Mouse (Mus musculus) midbrain, embryonic 12.5 days (tissue): ENCODE results near the gene 3110009E18Rik. TPM values are rescaled to one million over a fixed set of nuclear protein-coding genes. Genes with fewer than 3 reads are reported as not detected.
A peak's percentile ranks its signal among the peaks of the same experiment; 100 is the strongest.

Source experiments
- ATAC-seq: fragments of 200-750 bp; cut with Nextera tagmentation; 2 replicates; pipeline ENCODE4 v1.8.0; 2017; ENCODE audit warnings: low read depth, moderate TSS enrichment, moderate library complexity; ENCODE audit not compliant: low FRiP score
- H3K27ac ChIP-seq: fragments of 300-500 bp; sonication (generic); replicated peaks from 2 replicates; pipeline ENCODE4 v1.5.1; 2016; ENCODE audit warnings: mild to moderate bottlenecking
- H3K27me3 ChIP-seq: fragments of 300-500 bp; sonication (generic); 2 replicates; pipeline ENCODE4 v1.6.1; 2016; ENCODE audit warnings: mild to moderate bottlenecking
- H3K36me3 ChIP-seq: fragments of 300-500 bp; sonication (generic); 2 replicates; pipeline ENCODE4 v1.6.1; 2016
- H3K4me1 ChIP-seq: fragments of 300-500 bp; sonication (generic); 2 replicates; pipeline ENCODE4 v1.6.1; 2016
- H3K4me2 ChIP-seq: fragments of 300-500 bp; sonication (generic); replicated peaks from 2 replicates; pipeline ENCODE4 v1.6.1; 2016; ENCODE audit warnings: mild to moderate bottlenecking, moderate library complexity
- H3K4me3 ChIP-seq: fragments of 300-500 bp; sonication (generic); 2 replicates; pipeline ENCODE4 v1.5.1; 2016; ENCODE audit warnings: mild to moderate bottlenecking
- H3K9ac ChIP-seq: fragments of 300-500 bp; sonication (generic); replicated peaks from 2 replicates; pipeline ENCODE4 v1.6.1; 2016; ENCODE audit warnings: mild to moderate bottlenecking, moderate library complexity
- H3K9me3 ChIP-seq: fragments of 300-500 bp; sonication (generic); 2 replicates; pipeline ENCODE4 v1.6.1; 2016; ENCODE audit warnings: mild to moderate bottlenecking
- WGBS: fragments of 180-500 bp; shearing (Covaris S2); methylation state at CpG from one replicate; pipeline ENCODE4 v1.1.7; 2016; 5-methylcytosine and 5-hydroxymethylcytosine counted together
- polyA plus RNA-seq: library from polyadenylated mRNA; unstranded; fragments of >200 nt; fragmentation: Nextera tagmentation; extraction: Ambion mirVana; gene quantifications from 2 replicates; pipeline ENCODE4 v1.2.1, GENCODE M21; 2016

Gene 3110009E18Rik
- polyA plus RNA-seq, 1 experiment from 2014 or later, result 24.5 TPM

DNA sequence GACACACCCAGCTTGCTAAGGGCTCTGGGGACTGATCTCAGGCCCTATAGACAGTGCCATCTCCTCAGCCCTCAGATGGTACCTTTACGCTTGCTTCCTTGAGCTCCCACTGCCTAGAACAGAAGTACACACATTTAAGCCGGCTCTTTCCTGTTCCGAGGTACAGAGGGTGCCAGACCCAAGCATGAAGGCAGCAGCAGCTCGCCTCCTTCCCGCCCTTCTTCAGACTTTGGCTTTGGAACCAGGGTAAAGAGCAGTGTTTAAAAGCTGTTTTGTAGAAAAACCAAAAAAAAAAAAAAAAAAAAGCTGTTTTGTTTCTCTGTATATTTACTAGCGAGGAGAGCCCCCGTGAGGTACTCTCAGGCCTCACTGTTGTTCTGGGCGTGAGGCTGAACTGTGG lies 9.2 kb upstream of the 3110009E18Rik start:
- Histone ChIP-seq H3K27ac (no peak overlapping the region), H3K4me1 (no peaks in the 10 kb centered on the region; the same call in 1 of the 2 replicates), H3K9ac (no peak overlapping the region), H3K36me3 (peaks cover 52% of the 10 kb centered on the region), H3K27me3 (no peaks in the 10 kb centered on the region), H3K9me3 (no peaks in the 10 kb centered on the region), H3K4me2 (no peak overlapping the region), H3K4me3 (no peak overlapping the region)
- no peak for ATAC-seq
- WGBS, result 87% methylated on average over 8 of the region's 8 CpGs

DNA sequence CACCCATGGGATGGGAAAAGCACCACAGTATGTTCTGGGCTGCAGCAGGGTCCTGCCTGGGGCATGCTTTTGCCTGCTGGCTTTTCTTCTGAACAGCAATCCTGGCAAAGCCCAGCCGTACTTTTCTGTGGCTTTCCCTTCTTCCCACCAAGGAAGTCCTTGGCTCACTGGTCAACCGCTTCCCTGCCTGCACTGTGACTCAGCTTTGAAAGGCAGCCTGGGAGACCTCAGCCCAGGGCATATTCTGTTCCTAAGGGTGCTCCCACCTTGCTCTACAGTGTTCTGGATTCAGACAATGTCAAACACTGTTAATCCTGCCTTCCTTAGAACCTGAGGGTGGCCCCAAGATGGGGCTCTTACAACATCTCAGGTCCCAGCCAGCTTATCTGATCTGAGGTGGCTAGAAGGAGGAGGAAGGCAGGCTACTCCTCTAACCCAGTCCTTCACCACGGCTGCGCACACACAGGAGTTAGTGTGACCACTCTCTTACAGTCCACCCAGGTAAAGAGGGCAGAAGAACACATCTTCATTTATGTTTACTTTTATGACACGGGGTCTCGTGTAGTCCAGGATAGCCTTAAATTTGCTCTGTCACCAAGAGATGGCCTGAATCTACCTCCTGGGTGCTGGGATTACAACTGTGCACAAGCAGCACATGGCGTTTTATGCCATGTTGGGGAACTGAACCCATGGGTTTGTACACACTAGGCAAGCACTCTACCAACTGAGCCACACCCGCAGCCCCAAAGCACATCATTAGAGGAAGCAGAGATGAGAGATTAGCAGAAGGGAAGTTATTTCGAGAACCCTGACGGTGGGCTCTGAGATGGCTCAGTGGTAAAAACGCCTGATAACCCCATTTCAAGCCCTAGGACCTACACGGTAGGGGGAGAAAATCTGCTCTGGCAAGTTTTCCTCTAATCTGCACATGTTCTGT lies 8.5 kb upstream of the 3110009E18Rik start:
- Histone ChIP-seq H3K27ac (no peak overlapping the region), H3K36me3 (peaks cover 52% of the 10 kb centered on the region), H3K4me2 (no peak overlapping the region), H3K27me3 (no peaks in the 10 kb centered on the region), H3K9ac (no peak overlapping the region), H3K4me1 (peaks cover 2% of the 10 kb centered on the region; the same call in 1 of the 2 replicates), H3K9me3 (no peaks in the 10 kb centered on the region), H3K4me3 (no peak overlapping the region)
- 93% methylated on average over 12 of the region's 12 CpGs for WGBS
- ATAC-seq, result no peak

DNA sequence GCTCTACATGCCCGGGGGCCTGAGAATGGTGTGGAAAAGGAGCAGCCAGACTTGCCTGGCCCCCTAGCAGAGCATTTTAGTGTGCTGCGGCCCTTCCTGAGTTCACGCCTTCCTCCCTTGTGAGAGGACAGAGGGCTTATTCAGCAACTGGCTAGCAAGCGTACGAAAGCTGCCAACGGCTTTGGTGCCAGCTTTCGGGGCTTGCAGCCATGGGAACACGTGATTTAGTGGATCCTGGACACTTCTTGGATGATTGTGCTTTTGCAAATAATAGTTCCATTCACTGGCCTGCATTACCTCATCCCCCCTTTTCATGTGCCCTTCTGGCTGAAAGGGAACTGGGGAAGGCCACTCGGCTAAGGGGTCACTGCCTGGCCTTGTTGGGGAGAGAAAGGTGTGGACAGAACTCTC lies 5.3 kb upstream of the 3110009E18Rik start:
- Histone ChIP-seq H3K27ac (0 out of 2 replicates have a peak overlapping the region, but pooled peaks have one; percentile 35), H3K9ac (no peak overlapping the region), H3K4me3 (no peak overlapping the region), H3K36me3 (peaks cover 55% of the 10 kb centered on the region), H3K27me3 (no peaks in the 10 kb centered on the region), H3K9me3 (no peaks in the 10 kb centered on the region), H3K4me1 (peaks cover 26% of the 10 kb centered on the region), H3K4me2 (no peak overlapping the region)
- no peak for ATAC-seq
- 86% methylated on average over 9 of the region's 9 CpGs for WGBS

DNA sequence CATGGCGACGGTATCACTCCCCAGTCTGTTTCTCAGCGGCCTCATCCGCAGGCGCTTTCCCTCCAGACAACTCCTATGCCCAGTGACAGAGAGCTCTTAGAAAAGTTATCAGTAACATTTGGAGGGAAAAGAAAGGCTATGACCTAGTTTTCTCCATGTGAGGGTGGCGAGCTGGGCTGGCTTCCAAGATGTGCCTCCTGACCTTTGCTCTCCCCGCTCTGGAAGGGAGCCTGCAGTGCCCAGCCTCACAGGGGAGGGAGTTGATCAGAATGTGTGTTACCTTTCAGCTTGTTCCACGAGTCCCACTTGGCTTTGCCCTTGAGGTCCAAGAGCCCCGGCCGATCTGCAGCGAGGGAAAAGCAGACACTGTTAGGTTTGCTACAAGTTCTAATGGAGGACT lies 4.9 kb upstream of the 3110009E18Rik start:
- Histone ChIP-seq H3K4me3 (no peak overlapping the region), H3K27ac (0 out of 2 replicates have a peak overlapping the region, but pooled peaks have one; percentile 35), H3K4me1 (peaks cover 26% of the 10 kb centered on the region), H3K27me3 (no peaks in the 10 kb centered on the region), H3K36me3 (peaks cover 52% of the 10 kb centered on the region), H3K9ac (no peak overlapping the region), H3K4me2 (no peak overlapping the region), H3K9me3 (no peaks in the 10 kb centered on the region)
- WGBS, result 92% methylated on average over 11 of the region's 11 CpGs
- no peak for ATAC-seq

DNA sequence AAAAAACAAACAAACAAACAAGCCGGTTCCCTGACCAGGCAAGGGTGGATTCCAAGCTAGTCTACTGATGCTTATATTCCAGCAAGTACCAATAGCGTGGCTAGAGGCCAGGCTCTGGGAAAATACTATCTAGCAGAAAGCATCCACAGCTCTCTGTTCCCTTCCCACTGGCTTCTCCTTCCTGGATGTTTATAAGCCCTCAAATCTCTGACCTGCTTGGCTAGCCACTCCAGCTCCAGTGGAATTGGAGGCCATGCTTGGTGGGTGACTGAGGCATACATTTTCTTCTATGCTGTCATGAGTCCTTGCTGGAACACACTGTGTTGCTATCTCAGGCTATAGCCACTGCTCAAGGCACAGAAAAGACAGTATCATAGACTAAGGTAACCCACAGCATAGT lies 2.1 kb upstream of the 3110009E18Rik start:
- no peak overlapping the region for H3K27ac ChIP-seq
- 93% methylated on average over 2 of the region's 2 CpGs for WGBS
- peak overlapping the region; percentile 76 for H3K4me2 ChIP-seq
- H3K36me3 ChIP-seq, result peaks cover 28% of the 10 kb centered on the region
- no peaks in the 10 kb centered on the region for H3K9me3 ChIP-seq
- H3K4me3 ChIP-seq, result no peak overlapping the region
- no peaks in the 10 kb centered on the region for H3K27me3 ChIP-seq
- H3K9ac ChIP-seq, result no peak overlapping the region
- no peak for ATAC-seq
- peaks cover 31% of the 10 kb centered on the region for H3K4me1 ChIP-seq

DNA sequence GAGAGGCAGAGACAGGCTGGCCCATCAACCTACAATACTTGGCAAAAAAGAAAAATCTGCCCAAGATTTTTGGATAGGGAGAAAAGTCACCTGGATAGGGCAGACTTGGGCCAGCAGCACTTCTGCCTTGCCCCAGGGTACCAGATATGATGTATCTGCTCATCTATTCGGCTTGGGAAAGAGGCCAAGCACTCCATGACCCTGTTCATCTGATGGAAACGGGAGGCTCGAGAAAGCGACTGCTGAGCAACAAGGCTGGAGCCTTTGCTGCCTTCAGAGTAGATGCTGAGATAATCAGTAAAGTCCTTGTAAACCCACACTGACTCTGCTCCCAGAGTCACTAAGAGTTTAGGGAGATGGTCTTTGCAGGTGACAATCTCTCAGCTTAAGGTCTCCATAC lies 1.6 kb upstream of the 3110009E18Rik start:
- H3K4me2 ChIP-seq, result peak overlapping the region; percentile 76
- H3K36me3 ChIP-seq, result peaks cover 24% of the 10 kb centered on the region
- ATAC-seq, result no peak
- H3K27ac ChIP-seq, result no peak overlapping the region
- H3K27me3 ChIP-seq, result no peaks in the 10 kb centered on the region
- H3K4me1 ChIP-seq, result peaks cover 31% of the 10 kb centered on the region
- H3K9me3 ChIP-seq, result no peaks in the 10 kb centered on the region
- peak overlapping the region; percentile 55 for H3K9ac ChIP-seq
- no peak overlapping the region for H3K4me3 ChIP-seq
- 89% methylated on average over 4 of the region's 4 CpGs for WGBS

DNA sequence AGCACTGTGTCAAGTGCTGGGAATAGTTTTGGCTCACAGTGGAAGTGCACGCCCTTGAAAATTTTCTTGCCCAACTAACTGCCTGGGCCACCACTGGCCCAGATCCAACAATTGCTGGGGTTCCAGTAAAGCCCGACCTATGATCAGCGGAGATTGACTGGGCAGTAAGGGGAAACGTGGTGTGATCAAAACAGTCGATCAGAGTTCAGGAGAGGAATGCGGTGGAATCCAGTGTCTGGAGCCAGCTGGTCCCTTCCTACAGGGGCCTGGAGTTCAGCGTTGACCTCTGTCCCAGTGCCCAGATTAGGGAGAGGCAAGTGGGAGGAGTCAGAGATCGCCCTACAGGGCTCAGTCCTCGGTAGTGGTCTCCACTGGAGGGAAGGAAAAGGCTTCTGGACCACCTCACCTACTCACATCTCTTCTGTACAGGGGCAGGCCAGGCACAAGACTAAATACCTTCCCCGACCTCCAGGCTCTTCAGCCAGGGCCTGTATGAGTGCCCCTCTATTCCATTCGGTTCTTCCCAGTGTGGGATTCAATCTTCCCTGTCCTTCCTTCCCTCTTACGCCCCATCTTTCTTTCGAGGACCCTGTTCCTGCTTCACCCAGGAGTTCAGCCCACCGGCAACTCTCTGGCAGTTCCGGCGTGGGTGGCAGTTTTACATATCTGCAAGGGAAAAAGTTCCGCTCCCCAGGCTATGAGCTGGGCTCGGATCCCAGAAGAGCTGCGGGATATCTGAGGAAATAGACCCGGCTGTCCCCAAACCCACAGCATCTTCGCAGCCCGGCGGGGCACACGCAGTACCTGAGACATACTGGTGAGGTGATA lies 632 bp upstream of the 3110009E18Rik start:
- Histone ChIP-seq H3K36me3 (peaks cover 15% of the 10 kb centered on the region), H3K4me1 (peaks cover 31% of the 10 kb centered on the region), H3K4me3 (peak overlapping the region; percentile 55), H3K4me2 (peak overlapping the region; percentile 76), H3K9ac (peak overlapping the region; percentile 55), H3K27me3 (no peaks in the 10 kb centered on the region), H3K9me3 (no peaks in the 10 kb centered on the region), H3K27ac (peak overlapping the region; percentile 91)
- WGBS, result 6% methylated on average over 23 of the region's 24 CpGs
- ATAC-seq, result peak; percentile 59

DNA sequence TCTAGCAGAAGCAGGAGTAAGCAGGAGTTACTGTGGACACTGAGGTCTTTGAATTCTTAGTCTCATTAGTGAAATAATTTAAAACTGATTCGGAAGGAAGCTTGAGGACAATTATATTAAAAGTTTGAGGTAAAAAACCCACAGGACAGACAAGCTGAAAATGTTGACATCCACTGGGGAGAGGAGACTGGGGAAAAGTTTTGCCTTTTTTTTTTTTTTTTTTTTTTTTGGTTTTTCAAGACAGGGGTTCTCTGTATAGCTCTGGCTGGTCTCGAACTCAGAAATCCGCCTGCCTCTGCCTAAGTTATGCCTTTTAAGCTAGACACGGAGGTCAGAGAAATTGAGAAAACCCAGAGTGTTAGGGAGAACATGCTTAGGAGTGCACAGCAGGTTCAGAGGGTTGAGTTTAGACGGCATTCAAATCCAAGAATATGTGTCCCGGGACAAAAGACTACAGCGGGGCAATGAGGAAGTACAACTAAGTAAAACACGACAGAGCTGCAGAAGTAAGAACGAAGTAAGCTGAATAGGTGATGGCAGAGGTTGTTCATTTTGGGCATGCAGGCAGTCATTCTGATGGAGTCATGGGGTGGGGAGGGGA lies 1.0 kb downstream of the 3110009E18Rik start:
- H3K36me3 ChIP-seq, result 0 out of 2 replicates have a peak, but pooled peaks cover 4% of the 10 kb centered on the region
- ATAC-seq, result no peak
- peak overlapping the region; percentile 55; the same call in 1 of the 2 replicates for H3K9ac ChIP-seq
- H3K27ac ChIP-seq, result peak overlapping the region; percentile 91
- peak overlapping the region; percentile 76 for H3K4me2 ChIP-seq
- H3K4me3 ChIP-seq, result peak overlapping the region; percentile 55
- H3K4me1 ChIP-seq, result peaks cover 31% of the 10 kb centered on the region
- no peaks in the 10 kb centered on the region for H3K9me3 ChIP-seq
- H3K27me3 ChIP-seq, result no peaks in the 10 kb centered on the region
- 90% methylated on average over 9 of the region's 9 CpGs for WGBS

DNA sequence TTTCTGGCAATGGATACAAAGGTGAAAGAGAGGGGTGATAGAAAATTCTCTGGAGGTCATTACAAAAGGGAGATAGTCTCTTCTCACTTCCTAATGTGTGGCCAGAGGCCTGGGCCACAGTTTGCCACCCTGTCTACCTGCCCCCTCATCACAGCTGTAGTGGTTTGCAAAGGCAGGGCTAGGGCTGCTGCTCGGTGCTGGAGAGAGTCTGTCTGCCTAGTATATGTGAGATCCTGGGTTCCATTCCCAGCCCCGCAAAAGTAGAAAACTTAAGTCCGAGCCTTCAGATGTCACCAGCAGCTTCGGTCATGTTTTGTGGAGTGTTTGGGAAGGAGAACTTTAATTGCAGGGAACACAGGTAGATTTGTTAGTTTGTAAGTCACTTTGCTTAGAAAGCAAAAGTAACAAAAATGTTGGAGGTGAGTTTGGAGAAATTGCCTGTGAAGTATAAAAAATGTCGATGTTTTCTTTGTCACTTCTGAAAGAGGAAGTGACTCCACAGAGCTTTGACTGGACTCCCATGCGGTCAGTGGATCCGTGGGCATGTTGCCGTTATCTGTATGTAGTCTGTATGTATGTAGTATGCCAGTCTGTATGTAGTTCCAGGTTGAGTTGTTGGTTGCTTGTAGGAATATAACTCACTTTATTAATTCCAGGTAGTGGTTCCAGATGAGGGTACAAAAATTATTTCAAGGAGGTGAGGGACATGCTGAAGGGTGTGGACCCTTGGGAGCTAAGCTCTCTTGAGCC lies 1.8 kb downstream of the 3110009E18Rik start:
- no peak for ATAC-seq

DNA sequence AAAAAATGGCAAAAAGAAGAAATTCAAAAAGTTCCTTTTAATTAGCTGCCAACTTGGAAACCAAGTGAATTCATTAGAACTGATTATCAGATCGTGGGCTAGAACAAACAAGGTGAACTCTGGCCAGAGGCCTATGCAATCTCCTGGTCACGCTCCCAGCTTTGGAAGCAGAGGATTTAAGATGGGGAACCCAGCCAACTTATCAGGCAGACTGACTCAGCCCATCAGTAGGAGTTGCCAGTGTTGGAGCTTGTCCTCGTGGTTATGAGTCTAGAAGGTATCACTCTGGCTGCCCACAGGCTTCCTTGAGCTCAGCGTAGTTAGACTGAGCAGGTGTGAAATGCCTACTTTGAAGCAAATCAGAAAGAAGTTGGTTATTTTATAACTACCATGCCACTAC lies 3.9 kb downstream of the 3110009E18Rik start:
- no peaks in the 10 kb centered on the region for H3K36me3 ChIP-seq
- WGBS, result 86% methylated on average over 4 of the region's 4 CpGs
- no peak overlapping the region for H3K9ac ChIP-seq
- ATAC-seq, result no peak
- no peak overlapping the region for H3K4me2 ChIP-seq
- H3K4me3 ChIP-seq, result no peak overlapping the region
- no peaks in the 10 kb centered on the region for H3K9me3 ChIP-seq
- H3K27ac ChIP-seq, result no peak overlapping the region
- peaks cover 10% of the 10 kb centered on the region for H3K4me1 ChIP-seq
- H3K27me3 ChIP-seq, result no peaks in the 10 kb centered on the region

More for the DNA sequence above, 1.8 kb downstream of the 3110009E18Rik start:
- 95% methylated on average over 8 of the region's 8 CpGs for WGBS
- Histone ChIP-seq H3K4me2 (no peak overlapping the region), H3K27ac (no peak overlapping the region), H3K4me3 (no peak overlapping the region), H3K4me1 (peaks cover 29% of the 10 kb centered on the region), H3K9me3 (no peaks in the 10 kb centered on the region), H3K27me3 (no peaks in the 10 kb centered on the region), H3K9ac (no peak overlapping the region), H3K36me3 (0 out of 2 replicates have a peak, but pooled peaks cover 4% of the 10 kb centered on the region)

DNA sequence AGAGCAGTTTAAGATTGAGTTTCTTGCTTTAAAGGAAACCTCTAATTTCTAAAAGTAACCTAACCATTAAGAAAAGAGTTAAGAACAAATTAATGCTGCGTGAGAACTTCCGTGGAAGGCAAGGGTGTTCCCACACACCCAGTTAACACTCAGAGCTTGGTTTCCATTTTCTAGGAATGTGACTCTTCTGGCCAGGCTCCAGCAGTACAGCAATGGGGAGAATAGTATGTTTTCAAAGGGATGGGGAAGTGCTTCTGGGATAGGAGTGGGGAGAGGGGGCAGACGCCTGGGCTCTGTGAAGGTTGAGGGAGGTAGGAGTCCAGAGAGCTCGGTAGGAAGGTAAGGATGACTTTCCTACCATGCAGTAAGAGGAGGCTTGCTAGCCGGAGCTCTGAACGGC lies 4.5 kb downstream of the 3110009E18Rik start:
- no peak overlapping the region for H3K4me2 ChIP-seq
- no peak overlapping the region for H3K27ac ChIP-seq
- WGBS, result 81% methylated on average over 6 of the region's 6 CpGs
- ATAC-seq, result no peak
- peaks cover 5% of the 10 kb centered on the region; the same call in 1 of the 2 replicates for H3K4me1 ChIP-seq
- H3K9me3 ChIP-seq, result no peaks in the 10 kb centered on the region
- no peaks in the 10 kb centered on the region for H3K27me3 ChIP-seq
- H3K9ac ChIP-seq, result no peak overlapping the region
- H3K36me3 ChIP-seq, result no peaks in the 10 kb centered on the region
- no peak overlapping the region for H3K4me3 ChIP-seq
